Mouse (Mus musculus): ENCODE measurements at regions not wholly inside any gene's neighbourhood (a gene's known extent, or its start where the extent isn't known, plus 50 kb on each side); places are given as distances from the start of the nearest gene placed in this dataset.

DNA sequence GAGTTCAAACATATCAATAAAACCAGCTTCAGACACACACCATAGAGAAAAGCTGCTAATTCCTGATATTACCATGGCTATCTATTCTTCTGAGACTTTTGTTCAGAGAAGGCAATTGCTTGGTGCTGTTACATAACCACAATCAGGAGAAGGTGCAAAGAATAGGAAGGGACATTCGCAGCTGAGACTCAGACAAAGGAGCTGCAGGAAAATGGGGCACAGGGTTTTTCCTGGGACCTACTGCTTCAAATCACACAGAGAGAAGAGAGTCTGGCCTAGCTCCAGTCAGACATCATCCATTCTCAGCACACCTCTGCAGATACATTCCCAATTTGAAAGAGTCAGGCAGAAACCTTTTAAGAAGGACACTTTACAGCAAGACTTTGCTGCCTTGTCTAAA lies 219.4 kb upstream of the Ercc4 start:
- no peak for DNase-seq (ENCODE audit: low spot score)
- Histone ChIP-seq H3K27me3 (ENCODE audit: control insufficient read depth, insufficient read depth, low read length) (no peaks in the 10 kb centered on the region), H3K4me3 (ENCODE audit: low read depth, low read length) (no peak overlapping the region), H3K27ac (replicated peaks) (no peak overlapping the region), H3K9me3 (ENCODE audit: control insufficient read depth, low read length) (no peaks in the 10 kb centered on the region), H3K36me3 (ENCODE audit: control insufficient read depth, insufficient read depth, low read length) (no peaks in the 10 kb centered on the region), H3K9ac (ENCODE audit: low read length) (no peak overlapping the region), H3K4me1 (replicated peaks; ENCODE audit: control insufficient read depth, insufficient read depth) (no peaks in the 10 kb centered on the region), H3K4me2 (replicated peaks; ENCODE audit: low read depth) (no peak overlapping the region)
- 79% methylated on average over 1 of the region's 1 CpGs for WGBS
- no peak for ATAC-seq (ENCODE audit: low FRiP score, low TSS enrichment)
- TF ChIP-seq EP300 (optimal IDR thresholded peaks at IDR 0.05) = no peak
- TF ChIP-seq CTCF (IDR thresholded peaks at IDR 0.05; ENCODE audit: low read depth) = no peak

GRCm38 (mm10) chr16:12890545-12890944 lies 218.9 kb upstream of the Ercc4 start:
- no peaks in the 10 kb centered on the region for H3K27me3 ChIP-seq (ENCODE audit: control insufficient read depth, insufficient read depth, low read length)
- TF ChIP-seq CTCF (IDR thresholded peaks at IDR 0.05; ENCODE audit: low read depth) (no peak), EP300 (optimal IDR thresholded peaks at IDR 0.05) (no peak)
- DNase-seq (ENCODE audit: low spot score) (no peak), ATAC-seq (ENCODE audit: low FRiP score, low TSS enrichment) (no peak)
- no peaks in the 10 kb centered on the region for H3K36me3 ChIP-seq (ENCODE audit: control insufficient read depth, insufficient read depth, low read length)
- no peaks in the 10 kb centered on the region for H3K9me3 ChIP-seq (ENCODE audit: control insufficient read depth, low read length)
- H3K4me1 ChIP-seq (replicated peaks; ENCODE audit: control insufficient read depth, insufficient read depth) = no peaks in the 10 kb centered on the region
- no peak overlapping the region for H3K4me2 ChIP-seq (replicated peaks; ENCODE audit: low read depth)
- no peak overlapping the region for H3K27ac ChIP-seq (replicated peaks)
- no peak overlapping the region for H3K9ac ChIP-seq (ENCODE audit: low read length)
- WGBS = 56% methylated on average over 3 of the region's 3 CpGs
- H3K4me3 ChIP-seq (ENCODE audit: low read depth, low read length) = no peak overlapping the region

DNA sequence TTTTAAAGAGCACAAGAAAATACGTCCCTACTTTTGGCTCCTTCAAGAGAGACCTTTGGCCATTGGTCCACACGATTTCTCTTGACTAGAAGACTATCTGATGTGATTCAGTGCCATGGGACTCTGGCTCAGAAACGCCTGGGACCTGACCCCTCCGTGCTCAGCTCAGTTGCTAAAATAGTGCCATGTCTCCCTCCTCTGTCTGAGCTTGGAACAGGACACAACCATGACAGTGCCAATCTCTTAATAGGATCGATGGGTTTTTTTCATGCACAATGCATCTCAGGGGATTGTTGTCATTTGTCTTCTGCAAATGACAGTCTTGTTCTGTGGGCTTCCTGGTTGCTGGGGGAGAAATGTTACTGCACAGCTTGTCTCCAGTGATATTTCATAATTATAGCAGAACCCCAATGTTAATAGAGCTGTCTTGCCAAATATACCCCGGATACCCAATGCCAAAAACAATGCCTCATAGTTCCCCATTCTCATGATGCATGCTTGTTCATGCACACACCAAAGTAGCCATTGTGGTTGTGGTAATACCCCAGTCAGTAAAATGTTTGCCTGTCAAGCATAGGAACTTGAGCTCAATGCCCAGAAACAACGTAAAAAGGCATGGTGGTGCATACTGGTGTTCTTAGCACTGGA lies 216.7 kb upstream of the Ercc4 start:
- ATAC-seq (ENCODE audit: low FRiP score, low TSS enrichment) (no peak), DNase-seq (ENCODE audit: low spot score) (no peak)
- Histone ChIP-seq H3K4me2 (replicated peaks; ENCODE audit: low read depth) (no peak overlapping the region), H3K9ac (ENCODE audit: low read length) (no peak overlapping the region), H3K27ac (replicated peaks) (no peak overlapping the region), H3K4me1 (replicated peaks; ENCODE audit: control insufficient read depth, insufficient read depth) (no peaks in the 10 kb centered on the region), H3K27me3 (ENCODE audit: control insufficient read depth, insufficient read depth, low read length) (no peaks in the 10 kb centered on the region), H3K9me3 (ENCODE audit: control insufficient read depth, low read length) (no peaks in the 10 kb centered on the region), H3K36me3 (ENCODE audit: control insufficient read depth, insufficient read depth, low read length) (no peaks in the 10 kb centered on the region), H3K4me3 (ENCODE audit: low read depth, low read length) (no peak overlapping the region)
- TF ChIP-seq EP300 (optimal IDR thresholded peaks at IDR 0.05) (no peak), CTCF (IDR thresholded peaks at IDR 0.05; ENCODE audit: low read depth) (no peak)
- 69% methylated on average over 7 of the region's 7 CpGs for WGBS

DNA sequence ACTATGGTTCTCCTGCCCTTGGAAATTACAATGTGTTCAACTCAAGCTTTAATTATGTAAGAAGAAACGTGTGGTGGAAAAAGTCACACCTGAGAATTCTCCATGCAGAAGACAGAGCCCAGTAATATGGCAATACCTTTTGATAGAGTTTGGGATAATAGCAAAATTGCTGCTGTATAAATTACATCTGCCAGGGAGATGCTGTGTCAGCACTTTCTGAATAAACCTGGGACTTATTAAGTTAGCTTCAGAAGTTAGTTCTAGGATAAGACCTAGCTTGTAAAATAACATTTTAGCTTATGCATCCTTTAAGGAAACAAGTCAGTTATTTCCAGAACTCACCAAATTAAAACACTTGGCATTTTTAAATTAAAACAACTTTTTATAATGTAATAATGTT lies 212.2 kb upstream of the Ercc4 start:
- ATAC-seq (ENCODE audit: low FRiP score, low TSS enrichment) = no peak
- Histone ChIP-seq H3K4me2 (replicated peaks; ENCODE audit: low read depth) (no peak overlapping the region), H3K27me3 (ENCODE audit: control insufficient read depth, insufficient read depth, low read length) (no peaks in the 10 kb centered on the region), H3K9ac (ENCODE audit: low read length) (no peak overlapping the region), H3K9me3 (ENCODE audit: control insufficient read depth, low read length) (no peaks in the 10 kb centered on the region), H3K4me1 (replicated peaks; ENCODE audit: control insufficient read depth, insufficient read depth) (no peaks in the 10 kb centered on the region), H3K36me3 (ENCODE audit: control insufficient read depth, insufficient read depth, low read length) (no peaks in the 10 kb centered on the region), H3K27ac (replicated peaks) (no peak overlapping the region), H3K4me3 (ENCODE audit: low read depth, low read length) (no peak overlapping the region)
- DNase-seq (ENCODE audit: low spot score) = no peak
- 67% methylated on average over 1 of the region's 1 CpGs for WGBS
- TF ChIP-seq EP300 (optimal IDR thresholded peaks at IDR 0.05) (no peak), CTCF (IDR thresholded peaks at IDR 0.05; ENCODE audit: low read depth) (no peak)

- Histone ChIP-seq H3K36me3 (ENCODE audit: control insufficient read depth, insufficient read depth, low read length) (no peaks in the 10 kb centered on the region), H3K4me3 (ENCODE audit: low read depth, low read length) (no peak overlapping the region), H3K27ac (replicated peaks) (no peak overlapping the region), H3K4me2 (replicated peaks; ENCODE audit: low read depth) (no peak overlapping the region), H3K9ac (ENCODE audit: low read length) (no peak overlapping the region), H3K9me3 (ENCODE audit: control insufficient read depth, low read length) (no peaks in the 10 kb centered on the region), H3K4me1 (replicated peaks; ENCODE audit: control insufficient read depth, insufficient read depth) (no peaks in the 10 kb centered on the region), H3K27me3 (ENCODE audit: control insufficient read depth, insufficient read depth, low read length) (no peaks in the 10 kb centered on the region)
- ATAC-seq (ENCODE audit: low FRiP score, low TSS enrichment) = no peak
- 77% methylated on average over 8 of the region's 8 CpGs for WGBS
- no peak for TF ChIP-seq EP300 (optimal IDR thresholded peaks at IDR 0.05)
- TF ChIP-seq CTCF (IDR thresholded peaks at IDR 0.05; ENCODE audit: low read depth) = no peak
- no peak for DNase-seq (ENCODE audit: low spot score)
Measured at GRCm38 (mm10) chr16:12900670-12901069, 208.8 kb upstream of the Ercc4 start.

GRCm38 (mm10) chr16:12901096-12901995 lies 208.1 kb upstream of the Ercc4 start:
- Histone ChIP-seq H3K9me3 (ENCODE audit: control insufficient read depth, low read length) (no peaks in the 10 kb centered on the region), H3K4me3 (ENCODE audit: low read depth, low read length) (no peak overlapping the region), H3K36me3 (ENCODE audit: control insufficient read depth, insufficient read depth, low read length) (no peaks in the 10 kb centered on the region), H3K4me2 (replicated peaks; ENCODE audit: low read depth) (no peak overlapping the region), H3K4me1 (replicated peaks; ENCODE audit: control insufficient read depth, insufficient read depth) (no peaks in the 10 kb centered on the region), H3K27ac (replicated peaks) (no peak overlapping the region), H3K27me3 (ENCODE audit: control insufficient read depth, insufficient read depth, low read length) (no peaks in the 10 kb centered on the region), H3K9ac (ENCODE audit: low read length) (no peak overlapping the region)
- TF ChIP-seq CTCF (IDR thresholded peaks at IDR 0.05; ENCODE audit: low read depth) = no peak
- no peak for TF ChIP-seq EP300 (optimal IDR thresholded peaks at IDR 0.05)
- no peak for DNase-seq (ENCODE audit: low spot score)
- 70% methylated on average over 9 of the region's 9 CpGs for WGBS
- ATAC-seq (ENCODE audit: low FRiP score, low TSS enrichment) = no peak
